Mouse (Mus musculus): ENCODE data around the gene Fscn1. TPM values are rescaled to one million over a fixed set of nuclear protein-coding genes. Genes with fewer than 3 reads are reported as not detected.

Gene Fscn1
- 4.0 TPM for polyA plus RNA-seq (2014; fragmentation: Illumina TruSeq; extraction: RNeasy Lipid Tissue Mini Kit (QIAGEN cat#74804))

GRCm38 (mm10) chr5:142959576-142960556 is at the start of gene Fscn1:
Gene Fscn1, plus strand, starts transcription at chr5:142960343.

Other genes with a start within 250 kb of the Fscn1 start
- 1.3 TPM for gene Tnrc18, start 142.7 kb upstream of the Fscn1 start, polyA plus RNA-seq (2014; fragmentation: Illumina TruSeq; extraction: RNeasy Lipid Tissue Mini Kit (QIAGEN cat#74804))
- gene Fbxl18, start 64.9 kb upstream of the Fscn1 start, polyA plus RNA-seq (2014; fragmentation: Illumina TruSeq; extraction: RNeasy Lipid Tissue Mini Kit (QIAGEN cat#74804)): 2.3 TPM
- 3,087 TPM for gene Actb, start 53.6 kb upstream of the Fscn1 start, polyA plus RNA-seq (2014; fragmentation: Illumina TruSeq; extraction: RNeasy Lipid Tissue Mini Kit (QIAGEN cat#74804))
- gene Rnf216, start 152.7 kb downstream of the Fscn1 start, polyA plus RNA-seq (2014; fragmentation: Illumina TruSeq; extraction: RNeasy Lipid Tissue Mini Kit (QIAGEN cat#74804)): 63.6 TPM
- not detected for gene Olfr718-ps1, start 187.2 kb downstream of the Fscn1 start, polyA plus RNA-seq (2014; fragmentation: Illumina TruSeq; extraction: RNeasy Lipid Tissue Mini Kit (QIAGEN cat#74804))
- gene Rbak, start 220.4 kb downstream of the Fscn1 start, polyA plus RNA-seq (2014; fragmentation: Illumina TruSeq; extraction: RNeasy Lipid Tissue Mini Kit (QIAGEN cat#74804)): 15.2 TPM
- gene Spdye4b, start 220.7 kb downstream of the Fscn1 start, polyA plus RNA-seq (2014; fragmentation: Illumina TruSeq; extraction: RNeasy Lipid Tissue Mini Kit (QIAGEN cat#74804)): not detected